Mouse (Mus musculus) megakaryocyte, embryonic 14.5 days (primary cell): Measurements from ENCODE around the gene Dedd.

Experiments used
- FLI1 ChIP-seq: IDR thresholded peaks from 2 replicates; pipeline ENCODE4 v1.6.1; 2012; ENCODE audit warnings: low read length, inconsistent platforms, mixed read lengths
- GATA1 ChIP-seq: IDR thresholded peaks from 3 replicates; pipeline ENCODE4 v1.6.1; 2012; ENCODE audit warnings: mixed read lengths, low read length, inconsistent platforms, borderline replicate concordance

DNA sequence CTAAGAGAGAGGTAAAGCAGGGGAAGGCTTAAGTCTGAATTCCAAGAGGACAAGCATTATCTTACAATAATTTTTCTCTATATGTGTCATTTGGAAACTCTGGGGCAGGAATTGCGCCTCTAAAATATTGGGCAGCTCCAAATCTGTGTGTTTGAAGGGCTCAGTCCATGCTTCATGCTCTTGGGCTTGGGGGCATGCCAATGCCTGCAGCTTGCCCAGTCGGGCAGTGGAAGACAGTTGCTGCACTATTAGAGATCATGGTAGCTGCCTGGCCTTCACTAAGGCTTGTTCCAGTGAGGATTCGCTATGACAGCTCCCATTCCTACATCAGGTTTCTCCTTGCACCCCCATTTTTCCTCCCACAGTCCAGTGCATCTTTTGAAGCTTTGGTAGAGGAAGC is 19.7 kb downstream of the Dedd start:
- TF ChIP-seq GATA1 (no peak), FLI1 (no peak)
